Mouse (Mus musculus) CH12.LX (cell line): ENCODE measurements around the gene Serpina1b. TPM values are rescaled to one million over a fixed set of nuclear protein-coding genes. Genes with fewer than 3 reads are reported as not detected.
"Not testable (repeated sequence)": the region's sequence is repeated elsewhere in the genome, so short reads cannot be mapped to it uniquely, and the experiment has no call there.

Source experiments
- DNase-seq: peaks from one replicate; pipeline ENCODE4 v3.0.0-alpha.2; 2013; ENCODE audit errors: extremely low read depth
- H3K27ac ChIP-seq: 2 replicates; pipeline ENCODE4 v1.5.1; 2012; ENCODE audit warnings: low read depth, mild to moderate bottlenecking, control low read depth, moderate library complexity; ENCODE audit not compliant: insufficient read depth
- H3K27me3 ChIP-seq: replicated peaks from 2 replicates; pipeline ENCODE3; 2012; ENCODE audit warnings: inconsistent platforms
- H3K36me3 ChIP-seq, 2 experiments: replicated peaks in 1 of 2; 2 replicates each; pipeline versions ENCODE3 to v1.6.1; 2012; ENCODE audit warnings: inconsistent platforms in 1 of 2, low read length in 1 of 2, mild to moderate bottlenecking in 1 of 2, mixed read lengths in 1 of 2, moderate library complexity in 1 of 2; ENCODE audit not compliant: control insufficient read depth in 1 of 2, insufficient read depth in 1 of 2
- H3K4me1 ChIP-seq, 2 experiments: 2 replicates each; pipeline ENCODE4 v1.6.1; 2012; ENCODE audit warnings: inconsistent platforms in 1 of 2, moderate library complexity in 1 of 2; ENCODE audit not compliant: insufficient read depth in 2 of 2, control insufficient read depth in 1 of 2
- H3K4me2 ChIP-seq: 2 replicates; pipeline ENCODE4 v1.6.1; 2012; ENCODE audit warnings: low read depth, mild to moderate bottlenecking, control low read depth; ENCODE audit not compliant: poor library complexity, insufficient read depth, severe bottlenecking
- H3K4me3 ChIP-seq, 3 experiments: fragments of 150-350 bp in 1 of 3; sonication (generic) in 1 of 3; replicated peaks in 1 of 3; 2 replicates each; pipeline versions ENCODE3 to v1.5.1; 2011 to 2012; ENCODE audit warnings: low read depth in 2 of 3, low read length in 2 of 3, mild to moderate bottlenecking in 2 of 3, moderate library complexity in 2 of 3, control low read depth in 1 of 3, improper control_type of control experiment in 1 of 3, inconsistent platforms in 1 of 3, mixed read lengths in 1 of 3; ENCODE audit not compliant: poor library complexity in 1 of 3
- H3K79me2 ChIP-seq: replicated peaks from 2 replicates; pipeline ENCODE4 v1.6.1; 2012; ENCODE audit warnings: mild to moderate bottlenecking, moderate library complexity; ENCODE audit not compliant: control insufficient read depth, poor library complexity, insufficient read depth, severe bottlenecking; ENCODE audit errors: extremely low read depth
- H3K9ac ChIP-seq: 2 replicates; pipeline ENCODE4 v1.6.1; 2012; ENCODE audit warnings: low read depth, mild to moderate bottlenecking, control low read depth, moderate library complexity; ENCODE audit not compliant: insufficient read depth
- H3K9me3 ChIP-seq: replicated peaks from 2 replicates; pipeline ENCODE3; 2012; ENCODE audit warnings: low read length, inconsistent platforms, mixed read lengths
- dilution Hi-C: fragments of 300-500 bp; cut with MboI; formaldehyde crosslinking; loops from 2 replicates; pipeline ENCODE4 v1.14.3; 2020; ENCODE audit warnings: low sequenced_read_pairs; ENCODE audit not compliant: extremely low pct_unique_long_range_greater_than_20kb, extremely low pct_ligation_motif_present
- in situ Hi-C: fragments of 300-500 bp; cut with MboI; formaldehyde crosslinking; loops from 3 replicates; pipeline ENCODE4 v1.14.3; 2019; ENCODE audit warnings: low sequenced_read_pairs, low pct_ligation_motif_present, low pct_unique_long_range_greater_than_20kb, mixed read lengths
- polyA plus RNA-seq: library from polyadenylated mRNA; unstranded; fragments of >175 nt; gene quantifications from 2 replicates; pipeline ENCODE4 v1.2.1, GENCODE M21; 2012; ENCODE audit warnings: low read depth; ENCODE audit not compliant: insufficient read length
- total RNA-seq, 2 experiments: library from RNA; depleted of rRNA; stranded (reverse); fragments of 300-350 nt in 1 of 2; fragments of >200 nt in 1 of 2; gene quantifications; 2 replicates each; pipeline ENCODE4 v1.2.3; 2012 to 2014

Serpina1b gene
- total and polyA plus RNA-seq, 3 experiments, result not detected

DNA sequence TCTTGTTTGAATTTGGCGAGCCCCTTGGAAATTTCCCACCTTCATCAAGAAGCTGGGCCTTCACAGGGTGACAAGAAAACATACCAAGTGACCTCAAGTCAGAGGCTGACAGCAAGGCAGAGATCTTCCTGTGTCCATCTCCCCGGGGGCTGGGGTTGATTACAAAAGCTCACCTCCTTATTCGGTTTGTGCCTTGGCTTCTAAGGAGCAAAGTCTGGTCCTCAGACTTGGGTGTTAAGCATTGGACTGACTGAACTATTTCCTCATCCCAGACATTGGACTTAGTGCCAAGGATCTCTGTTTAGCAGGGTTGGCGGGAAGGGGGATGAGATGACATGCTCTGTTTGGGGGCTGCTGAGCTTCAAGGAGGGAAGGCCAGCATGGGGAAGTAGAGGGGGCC is 30.4 kb upstream of the Serpina1b start:
- in situ Hi-C loops, H3K9me3 ChIP-seq, H3K27ac ChIP-seq, H3K27me3 ChIP-seq, H3K36me3 ChIP-seq, H3K4me3 ChIP-seq, H3K4me1 ChIP-seq, H3K4me2 ChIP-seq, H3K9ac ChIP-seq, DNase-seq, dilution Hi-C loops, H3K79me2 ChIP-seq: not testable (repeated sequence)

DNA sequence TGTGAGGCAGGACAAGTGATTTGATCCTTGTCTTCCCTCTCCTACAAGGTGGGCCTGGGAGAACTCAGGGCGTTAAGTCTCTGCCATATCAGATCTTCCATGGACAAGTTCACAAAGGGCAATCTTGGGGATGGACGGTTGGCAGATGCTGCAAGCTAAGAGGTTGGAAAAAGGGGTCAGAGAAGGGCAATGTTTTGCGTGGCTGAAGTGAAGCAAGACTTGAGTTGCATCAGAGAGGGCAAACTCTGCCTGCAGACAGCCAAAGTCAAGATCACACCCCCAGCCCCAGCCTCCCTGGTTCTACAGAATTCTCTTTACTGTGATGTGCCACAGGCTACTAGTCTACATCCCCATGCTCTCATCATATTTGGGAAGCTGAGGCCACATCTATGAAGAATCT is 29.4 kb upstream of the Serpina1b start:
- H3K4me2 ChIP-seq, DNase-seq, H3K9ac ChIP-seq, H3K9me3 ChIP-seq, H3K36me3 ChIP-seq, H3K79me2 ChIP-seq, H3K27me3 ChIP-seq, H3K4me1 ChIP-seq, in situ Hi-C loops, H3K27ac ChIP-seq, H3K4me3 ChIP-seq, dilution Hi-C loops: not testable (repeated sequence)

DNA sequence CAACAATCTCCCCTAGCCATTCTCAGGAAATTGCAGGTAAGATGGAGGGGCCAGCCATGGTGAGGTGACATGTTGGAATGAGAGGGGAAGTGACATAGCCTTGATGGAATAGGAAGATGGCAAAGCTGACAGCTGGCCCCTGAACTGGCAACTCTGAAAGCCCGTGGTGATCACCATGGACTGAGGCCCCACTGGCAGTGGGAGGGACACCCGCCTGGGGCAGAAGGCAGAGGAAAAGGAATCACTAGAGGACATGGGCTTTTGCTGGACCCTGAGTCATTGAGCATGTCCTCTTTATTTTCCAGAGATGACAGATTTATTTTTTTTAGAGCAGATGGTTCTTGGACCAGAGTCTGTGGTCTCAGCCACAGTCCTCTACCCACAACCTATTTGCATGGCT is 22.9 kb upstream of the Serpina1b start:
- H3K79me2 ChIP-seq, H3K27me3 ChIP-seq, H3K9ac ChIP-seq, in situ Hi-C loops, dilution Hi-C loops, H3K36me3 ChIP-seq, H3K4me1 ChIP-seq, H3K4me3 ChIP-seq, H3K9me3 ChIP-seq, DNase-seq, H3K27ac ChIP-seq, H3K4me2 ChIP-seq: not testable (repeated sequence)

DNA sequence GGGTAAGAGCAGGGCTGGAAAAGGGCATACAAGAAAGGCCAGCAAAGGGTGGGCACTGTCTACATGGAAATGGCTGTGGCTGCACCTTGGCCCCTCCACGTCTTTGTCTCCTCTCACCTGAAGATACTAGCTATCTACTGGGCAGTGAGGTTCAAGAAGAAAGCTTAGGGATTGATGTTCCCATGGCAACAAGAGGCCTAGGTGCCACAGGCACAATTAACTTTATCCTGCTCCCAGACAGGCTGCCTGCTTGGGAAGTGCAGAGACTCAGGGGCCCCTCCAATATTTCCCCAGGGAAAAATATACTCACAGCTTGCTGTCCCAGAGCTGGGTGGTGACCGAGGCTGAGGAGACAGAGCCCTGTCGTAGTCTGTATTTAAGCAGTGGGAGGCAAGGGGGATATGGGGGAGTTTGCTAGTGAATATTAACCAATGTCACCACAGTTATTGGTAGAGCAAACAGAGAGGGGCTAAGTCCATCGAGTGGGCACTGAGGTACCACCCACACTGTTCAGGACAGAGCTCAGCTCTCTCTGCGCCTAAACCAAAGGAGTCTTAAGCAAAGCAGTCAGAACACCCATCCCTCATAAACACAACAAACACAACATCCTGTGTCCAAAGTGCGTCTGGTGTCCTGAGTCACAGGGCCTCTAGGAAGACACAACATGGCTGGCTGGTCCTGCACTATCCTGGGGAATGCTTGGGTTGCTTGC is 2.4 kb downstream of the Serpina1b start:
- H3K9ac ChIP-seq, H3K27me3 ChIP-seq, H3K9me3 ChIP-seq, DNase-seq, H3K4me2 ChIP-seq, H3K36me3 ChIP-seq, dilution Hi-C loops, in situ Hi-C loops, H3K27ac ChIP-seq, H3K4me1 ChIP-seq, H3K79me2 ChIP-seq, H3K4me3 ChIP-seq: not testable (repeated sequence)

DNA sequence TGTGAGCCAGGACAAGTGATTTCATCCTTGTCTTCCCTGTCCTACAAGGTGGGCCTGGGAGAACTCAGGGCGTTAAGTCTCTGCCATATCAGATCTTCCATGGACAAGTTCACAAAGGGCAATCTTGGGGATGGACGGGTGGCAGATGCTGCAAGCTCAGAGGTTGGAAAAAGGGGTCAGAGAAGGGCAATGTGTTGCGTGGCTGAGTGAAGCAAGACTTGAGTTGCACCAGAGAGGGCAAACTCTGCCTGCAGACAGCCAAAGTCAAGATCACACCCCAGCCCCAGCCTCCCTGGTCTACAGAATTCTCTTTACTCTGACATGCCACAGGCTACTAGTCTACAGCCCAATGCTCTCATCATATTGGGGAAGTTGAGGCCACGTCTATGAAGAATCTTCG is 6.3 kb downstream of the Serpina1b start:
- H3K4me3 ChIP-seq, dilution Hi-C loops, H3K4me2 ChIP-seq, H3K4me1 ChIP-seq, H3K27ac ChIP-seq, H3K79me2 ChIP-seq, H3K27me3 ChIP-seq, in situ Hi-C loops, DNase-seq, H3K36me3 ChIP-seq, H3K9me3 ChIP-seq, H3K9ac ChIP-seq: not testable (repeated sequence)

GRCm38 (mm10) chr12:103773246-103773851 is 56.8 kb downstream of the Serpina1b start, which contains the start of gene Serpina1d:
TSS of gene Serpina1d (minus strand) at chr12:103773592.
- H3K9ac ChIP-seq, in situ Hi-C loops, H3K4me2 ChIP-seq, H3K27me3 ChIP-seq, H3K4me3 ChIP-seq, H3K79me2 ChIP-seq, dilution Hi-C loops, H3K4me1 ChIP-seq, H3K27ac ChIP-seq, DNase-seq, H3K36me3 ChIP-seq, H3K9me3 ChIP-seq: not testable (repeated sequence)
